Mouse (Mus musculus): ENCODE measurements around the gene Ggt5. TPM values are rescaled to one million over a fixed set of nuclear protein-coding genes. Genes with fewer than 3 reads are reported as not detected.
A peak's percentile ranks its signal among the peaks of the same experiment; 100 is the strongest.

Gene Ggt5
- polyA plus RNA-seq, 1 experiment: 4.5 TPM

GRCm38 (mm10) chr10:75585876-75586552, 3.1 kb upstream of the Ggt5 start:
- H3K36me3 ChIP-seq (replicated peaks; ENCODE audit: low read length): no peaks in the 10 kb centered on the region
- peaks cover 48% of the 10 kb centered on the region for H3K27me3 ChIP-seq (replicated peaks)
- no peaks in the 10 kb centered on the region for H3K9me3 ChIP-seq
- TF ChIP-seq FLI1 (IDR thresholded peaks at IDR 0.05; ENCODE audit: low read length): no peak
- no peak for TF ChIP-seq GATA1 (IDR thresholded peaks at IDR 0.05; ENCODE audit: borderline replicate concordance, low read length)
- H3K4me1 ChIP-seq: peaks cover 57% of the 10 kb centered on the region
- H3K4me3 ChIP-seq (replicated peaks): peak overlapping the region; percentile 67

GRCm38 (mm10) chr10:75586553-75586879, 2.6 kb upstream of the Ggt5 start:
- Histone ChIP-seq H3K4me1 (peaks cover 62% of the 10 kb centered on the region), H3K36me3 (replicated peaks; ENCODE audit: low read length) (no peaks in the 10 kb centered on the region), H3K9me3 (no peaks in the 10 kb centered on the region), H3K27me3 (replicated peaks) (peaks cover 43% of the 10 kb centered on the region), H3K4me3 (replicated peaks) (no peak overlapping the region)
- TF ChIP-seq FLI1 (IDR thresholded peaks at IDR 0.05; ENCODE audit: low read length) (no peak), GATA1 (IDR thresholded peaks at IDR 0.05; ENCODE audit: borderline replicate concordance, low read length) (no peak)

GRCm38 (mm10) chr10:75587781-75588180, 1.4 kb upstream of the Ggt5 start:
- TF ChIP-seq FLI1 (IDR thresholded peaks at IDR 0.05; ENCODE audit: low read length): no peak
- TF ChIP-seq GATA1 (IDR thresholded peaks at IDR 0.05; ENCODE audit: borderline replicate concordance, low read length): no peak
- peaks cover 30% of the 10 kb centered on the region for H3K27me3 ChIP-seq (replicated peaks)
- H3K36me3 ChIP-seq (replicated peaks; ENCODE audit: low read length): peaks cover 4% of the 10 kb centered on the region
- H3K9me3 ChIP-seq: no peaks in the 10 kb centered on the region
- H3K4me1 ChIP-seq: peaks cover 75% of the 10 kb centered on the region
- no peak overlapping the region for H3K4me3 ChIP-seq (replicated peaks)

GRCm38 (mm10) chr10:75588336-75588735, 804 bp upstream of the Ggt5 start:
- peak overlapping the region; percentile 48 for H3K4me3 ChIP-seq (replicated peaks)
- peaks cover 80% of the 10 kb centered on the region for H3K4me1 ChIP-seq
- peaks cover 4% of the 10 kb centered on the region for H3K36me3 ChIP-seq (replicated peaks; ENCODE audit: low read length)
- no peaks in the 10 kb centered on the region for H3K9me3 ChIP-seq
- TF ChIP-seq FLI1 (IDR thresholded peaks at IDR 0.05; ENCODE audit: low read length) (no peak), GATA1 (IDR thresholded peaks at IDR 0.05; ENCODE audit: borderline replicate concordance, low read length) (no peak)
- peaks cover 25% of the 10 kb centered on the region for H3K27me3 ChIP-seq (replicated peaks)

GRCm38 (mm10) chr10:75589651-75590050, 511 bp downstream of the Ggt5 start:
- TF ChIP-seq FLI1 (IDR thresholded peaks at IDR 0.05; ENCODE audit: low read length): no peak
- Histone ChIP-seq H3K9me3 (no peaks in the 10 kb centered on the region), H3K4me3 (replicated peaks) (peak overlapping the region; percentile 87), H3K36me3 (replicated peaks; ENCODE audit: low read length) (peaks cover 11% of the 10 kb centered on the region), H3K27me3 (replicated peaks) (peaks cover 12% of the 10 kb centered on the region), H3K4me1 (peaks cover 88% of the 10 kb centered on the region)

- peaks cover 82% of the 10 kb centered on the region for H3K4me1 ChIP-seq
- no peaks in the 10 kb centered on the region for H3K27me3 ChIP-seq (replicated peaks)
- no peaks in the 10 kb centered on the region for H3K9me3 ChIP-seq
- H3K36me3 ChIP-seq (replicated peaks; ENCODE audit: low read length): peaks cover 21% of the 10 kb centered on the region
- TF ChIP-seq GATA1 (IDR thresholded peaks at IDR 0.05; ENCODE audit: borderline replicate concordance, low read length) (no peak), FLI1 (IDR thresholded peaks at IDR 0.05; ENCODE audit: low read length) (peak; percentile 69; the same call in 1 of the 2 replicates)
- peak overlapping the region; percentile 85 for H3K4me3 ChIP-seq (replicated peaks)
Measured at GRCm38 (mm10) chr10:75591211-75591894, 2.2 kb downstream of the Ggt5 start.

- no peak for TF ChIP-seq FLI1 (IDR thresholded peaks at IDR 0.05; ENCODE audit: low read length)
- TF ChIP-seq GATA1 (IDR thresholded peaks at IDR 0.05; ENCODE audit: borderline replicate concordance, low read length): no peak
- Histone ChIP-seq H3K4me3 (replicated peaks) (peak overlapping the region; percentile 16), H3K36me3 (replicated peaks; ENCODE audit: low read length) (peaks cover 26% of the 10 kb centered on the region), H3K4me1 (peaks cover 72% of the 10 kb centered on the region), H3K27me3 (replicated peaks) (no peaks in the 10 kb centered on the region), H3K9me3 (0 out of 2 replicates have a peak, but pooled peaks cover 3% of the 10 kb centered on the region)
Measured at GRCm38 (mm10) chr10:75592585-75592984, 3.4 kb downstream of the Ggt5 start.

GRCm38 (mm10) chr10:75595981-75596380, 6.8 kb downstream of the Ggt5 start:
- Histone ChIP-seq H3K27me3 (replicated peaks) (no peaks in the 10 kb centered on the region), H3K9me3 (peaks cover 14% of the 10 kb centered on the region), H3K36me3 (replicated peaks; ENCODE audit: low read length) (peaks cover 41% of the 10 kb centered on the region), H3K4me1 (peaks cover 47% of the 10 kb centered on the region), H3K4me3 (replicated peaks) (no peak overlapping the region)
- TF ChIP-seq GATA1 (IDR thresholded peaks at IDR 0.05; ENCODE audit: borderline replicate concordance, low read length) (no peak), FLI1 (IDR thresholded peaks at IDR 0.05; ENCODE audit: low read length) (no peak)

GRCm38 (mm10) chr10:75600189-75600730, 11.1 kb downstream of the Ggt5 start:
- Histone ChIP-seq H3K9me3 (peaks cover 14% of the 10 kb centered on the region), H3K4me1 (peaks cover 21% of the 10 kb centered on the region), H3K36me3 (replicated peaks; ENCODE audit: low read length) (peaks cover 26% of the 10 kb centered on the region), H3K27me3 (replicated peaks) (peaks cover 25% of the 10 kb centered on the region), H3K4me3 (replicated peaks) (no peak overlapping the region)
- no peak for TF ChIP-seq GATA1 (IDR thresholded peaks at IDR 0.05; ENCODE audit: borderline replicate concordance, low read length)
- TF ChIP-seq FLI1 (IDR thresholded peaks at IDR 0.05; ENCODE audit: low read length): no peak
